Mouse (Mus musculus) forebrain, embryonic 16.5 days (tissue): ENCODE measurements around the gene Zmiz1. TPM values are rescaled to one million over a fixed set of nuclear protein-coding genes. Genes with fewer than 3 reads are reported as not detected.

Experiments used
- ATAC-seq: fragments of 200-750 bp; cut with Nextera tagmentation; 2 replicates; pipeline ENCODE4 v1.8.0; 2017; ENCODE audit warnings: mild to moderate bottlenecking, moderate library complexity
- H3K27ac ChIP-seq: fragments of 300-500 bp; sonication (generic); 2 replicates; pipeline ENCODE4 v1.5.1; 2014; ENCODE audit warnings: low read length, control low read depth
- H3K27me3 ChIP-seq: fragments of 300-500 bp; sonication (generic); replicated peaks from 2 replicates; pipeline ENCODE4 v1.6.1; 2014; ENCODE audit warnings: low read length; ENCODE audit not compliant: control insufficient read depth, insufficient read depth
- H3K36me3 ChIP-seq: fragments of 300-500 bp; sonication (generic); 2 replicates; pipeline ENCODE4 v1.6.1; 2014; ENCODE audit not compliant: control insufficient read depth, insufficient read depth
- H3K4me1 ChIP-seq: fragments of 300-500 bp; sonication (generic); replicated peaks from 2 replicates; pipeline ENCODE4 v1.6.1; 2014; ENCODE audit warnings: low read length; ENCODE audit not compliant: control insufficient read depth, insufficient read depth
- H3K4me2 ChIP-seq: fragments of 300-500 bp; sonication (generic); 2 replicates; pipeline ENCODE4 v1.6.1; 2014; ENCODE audit warnings: mild to moderate bottlenecking, low read length, control low read depth
- H3K4me3 ChIP-seq: fragments of 300-500 bp; sonication (generic); replicated peaks from 2 replicates; pipeline ENCODE4 v1.5.1; 2014; ENCODE audit warnings: mild to moderate bottlenecking, low read length, control low read depth
- H3K9ac ChIP-seq: fragments of 300-500 bp; sonication (generic); replicated peaks from 2 replicates; pipeline ENCODE4 v1.6.1; 2014; ENCODE audit warnings: low read depth, low read length, control low read depth
- H3K9me3 ChIP-seq: fragments of 300-500 bp; sonication (generic); 2 replicates; pipeline ENCODE4 v1.6.1; 2016; ENCODE audit warnings: low read length; ENCODE audit not compliant: control insufficient read depth
- WGBS: fragments of 180-500 bp; shearing (Covaris S2); extraction: QIAGEN DNeasy Blood & Tissue Kit; methylation state at CpG from one replicate; pipeline ENCODE4 v1.1.7; 2014; 5-methylcytosine and 5-hydroxymethylcytosine counted together
- polyA plus RNA-seq: library from polyadenylated mRNA; unstranded; fragments of >200 nt; fragmentation: Nextera tagmentation; extraction: Ambion mirVana; gene quantifications from 2 replicates; pipeline ENCODE4 v1.2.1, GENCODE M21; 2015

Zmiz1 gene
- polyA plus RNA-seq, 1 experiment from 2014 or later = 56.6 TPM

- H3K27me3 ChIP-seq = no peaks in the 10 kb centered on the region
- no peak overlapping the region for H3K9ac ChIP-seq
- no peak for ATAC-seq
- no peak overlapping the region for H3K4me2 ChIP-seq
- no peak overlapping the region for H3K4me3 ChIP-seq
- H3K36me3 ChIP-seq = no peaks in the 10 kb centered on the region
- H3K4me1 ChIP-seq = peaks cover 24% of the 10 kb centered on the region
- no peak overlapping the region for H3K27ac ChIP-seq
- 80% methylated on average over 7 of the region's 7 CpGs for WGBS
- H3K9me3 ChIP-seq = no peaks in the 10 kb centered on the region
Measured at GRCm38 (mm10) chr14:25423721-25424443, 35.1 kb upstream of the Zmiz1 start.

GRCm38 (mm10) chr14:25438255-25438654 is 20.7 kb upstream of the Zmiz1 start:
- Histone ChIP-seq H3K9me3 (no peaks in the 10 kb centered on the region), H3K4me1 (no peaks in the 10 kb centered on the region), H3K27ac (no peak overlapping the region), H3K4me3 (no peak overlapping the region), H3K9ac (no peak overlapping the region), H3K36me3 (no peaks in the 10 kb centered on the region), H3K4me2 (no peak overlapping the region), H3K27me3 (no peaks in the 10 kb centered on the region)
- no peak for ATAC-seq

- Histone ChIP-seq H3K9ac (no peak overlapping the region), H3K36me3 (no peaks in the 10 kb centered on the region), H3K4me2 (no peak overlapping the region), H3K4me1 (no peaks in the 10 kb centered on the region), H3K9me3 (no peaks in the 10 kb centered on the region), H3K4me3 (no peak overlapping the region), H3K27ac (no peak overlapping the region), H3K27me3 (no peaks in the 10 kb centered on the region)
- ATAC-seq = no peak
- WGBS = 0% methylated on average over 1 of the region's 1 CpGs
Measured at GRCm38 (mm10) chr14:25440116-25440515, 18.9 kb upstream of the Zmiz1 start.

- no peak for ATAC-seq
- Histone ChIP-seq H3K4me1 (no peaks in the 10 kb centered on the region), H3K36me3 (no peaks in the 10 kb centered on the region), H3K4me3 (no peak overlapping the region), H3K9me3 (no peaks in the 10 kb centered on the region), H3K9ac (no peak overlapping the region), H3K4me2 (no peak overlapping the region), H3K27ac (no peak overlapping the region), H3K27me3 (no peaks in the 10 kb centered on the region)
- WGBS = 58% methylated on average over 3 of the region's 3 CpGs
Measured at GRCm38 (mm10) chr14:25440777-25441176, 18.2 kb upstream of the Zmiz1 start.

- Histone ChIP-seq H3K36me3 (no peaks in the 10 kb centered on the region), H3K27me3 (no peaks in the 10 kb centered on the region), H3K4me1 (no peaks in the 10 kb centered on the region), H3K4me2 (no peak overlapping the region), H3K4me3 (no peak overlapping the region), H3K9me3 (no peaks in the 10 kb centered on the region), H3K27ac (no peak overlapping the region), H3K9ac (no peak overlapping the region)
- 83% methylated on average over 5 of the region's 5 CpGs for WGBS
- ATAC-seq = no peak
Measured at GRCm38 (mm10) chr14:25441469-25441868, 17.5 kb upstream of the Zmiz1 start.

- H3K9ac ChIP-seq = no peak overlapping the region
- ATAC-seq = no peak
- no peaks in the 10 kb centered on the region for H3K4me1 ChIP-seq
- no peaks in the 10 kb centered on the region for H3K9me3 ChIP-seq
- no peak overlapping the region for H3K4me3 ChIP-seq
- WGBS = 51% methylated on average over 2 of the region's 2 CpGs
- no peak overlapping the region for H3K27ac ChIP-seq
- no peaks in the 10 kb centered on the region for H3K36me3 ChIP-seq
- H3K27me3 ChIP-seq = no peaks in the 10 kb centered on the region
- no peak overlapping the region for H3K4me2 ChIP-seq
Measured at GRCm38 (mm10) chr14:25442676-25443075, 16.3 kb upstream of the Zmiz1 start.

- no peak for ATAC-seq
Measured at GRCm38 (mm10) chr14:25447136-25447775, 11.7 kb upstream of the Zmiz1 start.

GRCm38 (mm10) chr14:25448471-25448870 is 10.5 kb upstream of the Zmiz1 start:
- WGBS = 28% methylated on average over 2 of the region's 2 CpGs
- H3K4me3 ChIP-seq = no peak overlapping the region
- no peak overlapping the region for H3K4me2 ChIP-seq
- no peak overlapping the region for H3K27ac ChIP-seq
- no peaks in the 10 kb centered on the region for H3K9me3 ChIP-seq
- ATAC-seq = no peak
- no peak overlapping the region for H3K9ac ChIP-seq
- no peaks in the 10 kb centered on the region for H3K27me3 ChIP-seq
- H3K36me3 ChIP-seq = no peaks in the 10 kb centered on the region
- H3K4me1 ChIP-seq = no peaks in the 10 kb centered on the region

More at GRCm38 (mm10) chr14:25447136-25447775, 11.7 kb upstream of the Zmiz1 start:
- H3K4me3 ChIP-seq = no peak overlapping the region
- no peaks in the 10 kb centered on the region for H3K9me3 ChIP-seq
- no peak overlapping the region for H3K9ac ChIP-seq
- no peak overlapping the region for H3K4me2 ChIP-seq
- H3K4me1 ChIP-seq = no peaks in the 10 kb centered on the region
- H3K27me3 ChIP-seq = no peaks in the 10 kb centered on the region
- WGBS = 88% methylated on average over 6 of the region's 6 CpGs
- H3K36me3 ChIP-seq = no peaks in the 10 kb centered on the region
- H3K27ac ChIP-seq = no peak overlapping the region

GRCm38 (mm10) chr14:25451099-25451667 is 7.8 kb upstream of the Zmiz1 start:
- Histone ChIP-seq H3K4me1 (peaks cover 7% of the 10 kb centered on the region), H3K4me3 (no peak overlapping the region), H3K36me3 (no peaks in the 10 kb centered on the region), H3K9ac (no peak overlapping the region), H3K9me3 (no peaks in the 10 kb centered on the region), H3K27me3 (no peaks in the 10 kb centered on the region), H3K27ac (no peak overlapping the region), H3K4me2 (no peak overlapping the region)
- ATAC-seq = no peak
- 58% methylated on average over 7 of the region's 7 CpGs for WGBS
